Mouse (Mus musculus) hindbrain, embryonic 16.5 days (tissue): ENCODE results near the gene Stat5a. TPM values are rescaled to one million over a fixed set of nuclear protein-coding genes. Genes with fewer than 3 reads are reported as not detected.

Experiments
- ATAC-seq: fragments of 200-750 bp; cut with Nextera tagmentation; 2 replicates; pipeline ENCODE4 v1.8.0; 2017; ENCODE audit warnings: moderate TSS enrichment, moderate library complexity
- H3K27ac ChIP-seq: fragments of 300-500 bp; sonication (generic); 2 replicates; pipeline ENCODE4 v1.5.1; 2014; ENCODE audit warnings: low read depth, mild to moderate bottlenecking, control low read depth, low read length, moderate library complexity
- H3K27me3 ChIP-seq: fragments of 300-500 bp; sonication (generic); replicated peaks from 2 replicates; pipeline ENCODE4 v1.6.1; 2014; ENCODE audit warnings: low read length; ENCODE audit not compliant: control insufficient read depth, insufficient read depth
- H3K36me3 ChIP-seq: fragments of 300-500 bp; sonication (generic); 2 replicates; pipeline ENCODE4 v1.6.1; 2014; ENCODE audit warnings: mild to moderate bottlenecking, low read length, moderate library complexity, mixed read lengths; ENCODE audit not compliant: control insufficient read depth, insufficient read depth
- H3K4me1 ChIP-seq: fragments of 300-500 bp; sonication (generic); 2 replicates; pipeline ENCODE4 v1.6.1; 2014; ENCODE audit warnings: low read depth, low read length; ENCODE audit not compliant: control insufficient read depth, insufficient read depth
- H3K4me2 ChIP-seq: fragments of 300-500 bp; sonication (generic); 2 replicates; pipeline ENCODE4 v1.6.1; 2014; ENCODE audit warnings: mild to moderate bottlenecking, low read length, control low read depth, moderate library complexity
- H3K4me3 ChIP-seq: fragments of 300-500 bp; sonication (generic); 2 replicates; pipeline ENCODE4 v1.5.1; 2014; ENCODE audit warnings: mild to moderate bottlenecking, low read length, control low read depth, moderate library complexity
- H3K9ac ChIP-seq: fragments of 300-500 bp; sonication (generic); 2 replicates; pipeline ENCODE4 v1.6.1; 2014; ENCODE audit warnings: low read depth, mild to moderate bottlenecking, control low read depth, low read length, moderate library complexity
- H3K9me3 ChIP-seq: fragments of 300-500 bp; sonication (generic); 2 replicates; pipeline ENCODE4 v1.6.1; 2014; ENCODE audit warnings: mild to moderate bottlenecking, low read length, moderate library complexity; ENCODE audit not compliant: control insufficient read depth
- WGBS: fragments of 180-500 bp; shearing (Covaris S2); extraction: QIAGEN DNeasy Blood & Tissue Kit; methylation state at CpG from one replicate; pipeline ENCODE4 v1.1.7; 2014; 5-methylcytosine and 5-hydroxymethylcytosine counted together
- polyA plus RNA-seq: library from polyadenylated mRNA; unstranded; fragments of >200 nt; fragmentation: Nextera tagmentation; extraction: Ambion mirVana; gene quantifications from 2 replicates; pipeline ENCODE4 v1.2.1, GENCODE M21; 2015

The Stat5a gene
- 1.8 and 2.4 TPM in 2 replicates for polyA plus RNA-seq

GRCm38 (mm10) chr11:100858935-100859578 lies at the start of gene Stat5a:
Gene Stat5a, plus strand, starts transcription at chr11:100859351.
- peak; percentile 50; the same call in 1 of the 2 replicates for ATAC-seq
- no peaks in the 10 kb centered on the region for H3K9me3 ChIP-seq
- H3K27ac ChIP-seq = no peak within 1 kb of the TSS
- no peaks in the 10 kb centered on the region for H3K36me3 ChIP-seq
- peaks cover 8% of the 10 kb centered on the region for H3K27me3 ChIP-seq
- peak within 1 kb of the TSS; percentile 50 for H3K4me3 ChIP-seq
- WGBS = 44% methylated on average over 9 of the region's 9 CpGs
- peaks cover 5% of the 10 kb centered on the region for H3K4me1 ChIP-seq
- peak within 1 kb of the TSS; percentile 72 for H3K4me2 ChIP-seq
- peak within 1 kb of the TSS; percentile 59 for H3K9ac ChIP-seq

- no peak overlapping the region for H3K4me3 ChIP-seq
- H3K27me3 ChIP-seq = no peaks in the 10 kb centered on the region
- H3K9me3 ChIP-seq = no peaks in the 10 kb centered on the region
- no peak overlapping the region for H3K9ac ChIP-seq
- no peak for ATAC-seq
- 87% methylated on average over 9 of the region's 9 CpGs for WGBS
- no peak overlapping the region for H3K27ac ChIP-seq
- H3K4me2 ChIP-seq = no peak overlapping the region
- no peaks in the 10 kb centered on the region for H3K4me1 ChIP-seq
- H3K36me3 ChIP-seq = no peaks in the 10 kb centered on the region
Observed at GRCm38 (mm10) chr11:100810516-100810915, 48.6 kb upstream of the Stat5a start.

GRCm38 (mm10) chr11:100811132-100811531 lies 48.0 kb upstream of the Stat5a start:
- Histone ChIP-seq H3K4me3 (no peak overlapping the region), H3K36me3 (no peaks in the 10 kb centered on the region), H3K9me3 (no peaks in the 10 kb centered on the region), H3K4me2 (no peak overlapping the region), H3K4me1 (no peaks in the 10 kb centered on the region), H3K9ac (no peak overlapping the region), H3K27me3 (no peaks in the 10 kb centered on the region), H3K27ac (no peak overlapping the region)
- WGBS = 100% methylated on average over 2 of the region's 2 CpGs
- no peak for ATAC-seq

- no peak for ATAC-seq
- Histone ChIP-seq H3K4me1 (no peaks in the 10 kb centered on the region; the same call in 1 of the 2 replicates), H3K4me2 (no peak overlapping the region), H3K4me3 (no peak overlapping the region), H3K9me3 (no peaks in the 10 kb centered on the region), H3K9ac (no peak overlapping the region), H3K36me3 (no peaks in the 10 kb centered on the region), H3K27me3 (no peaks in the 10 kb centered on the region), H3K27ac (no peak overlapping the region)
- 76% methylated on average over 13 of the region's 13 CpGs for WGBS
Observed at GRCm38 (mm10) chr11:100814498-100814897, 44.7 kb upstream of the Stat5a start.

- Histone ChIP-seq H3K9ac (no peak overlapping the region), H3K27me3 (no peaks in the 10 kb centered on the region), H3K4me3 (no peak overlapping the region), H3K9me3 (no peaks in the 10 kb centered on the region), H3K4me2 (no peak overlapping the region), H3K36me3 (no peaks in the 10 kb centered on the region), H3K4me1 (no peaks in the 10 kb centered on the region; the same call in 1 of the 2 replicates), H3K27ac (no peak overlapping the region)
- no peak for ATAC-seq
- 87% methylated on average over 3 of the region's 3 CpGs for WGBS
Observed at GRCm38 (mm10) chr11:100816342-100816741, 42.8 kb upstream of the Stat5a start.

GRCm38 (mm10) chr11:100816801-100817200 lies 42.4 kb upstream of the Stat5a start:
- Histone ChIP-seq H3K4me1 (no peaks in the 10 kb centered on the region; the same call in 1 of the 2 replicates), H3K4me2 (no peak overlapping the region), H3K9ac (no peak overlapping the region), H3K9me3 (no peaks in the 10 kb centered on the region), H3K27ac (no peak overlapping the region), H3K27me3 (no peaks in the 10 kb centered on the region), H3K36me3 (no peaks in the 10 kb centered on the region), H3K4me3 (no peak overlapping the region)
- WGBS = 60% methylated on average over 4 of the region's 4 CpGs
- no peak for ATAC-seq

GRCm38 (mm10) chr11:100817311-100817710 lies 41.8 kb upstream of the Stat5a start:
- Histone ChIP-seq H3K9me3 (no peaks in the 10 kb centered on the region), H3K4me1 (peaks cover 2% of the 10 kb centered on the region), H3K4me3 (no peak overlapping the region), H3K27ac (no peak overlapping the region), H3K27me3 (no peaks in the 10 kb centered on the region), H3K36me3 (no peaks in the 10 kb centered on the region), H3K4me2 (no peak overlapping the region), H3K9ac (no peak overlapping the region)
- no peak for ATAC-seq
- 58% methylated on average over 9 of the region's 9 CpGs for WGBS

- no peak for ATAC-seq
- WGBS = 93% methylated on average over 15 of the region's 15 CpGs
Observed at GRCm38 (mm10) chr11:100818359-100819012, 40.7 kb upstream of the Stat5a start.

GRCm38 (mm10) chr11:100819048-100819447 lies 40.1 kb upstream of the Stat5a start:
- Histone ChIP-seq H3K27ac (no peak overlapping the region), H3K4me1 (peaks cover 3% of the 10 kb centered on the region), H3K9ac (no peak overlapping the region), H3K27me3 (no peaks in the 10 kb centered on the region), H3K36me3 (no peaks in the 10 kb centered on the region), H3K4me3 (no peak overlapping the region), H3K4me2 (no peak overlapping the region), H3K9me3 (no peaks in the 10 kb centered on the region)
- 84% methylated on average over 8 of the region's 8 CpGs for WGBS
- no peak for ATAC-seq

More at GRCm38 (mm10) chr11:100818359-100819012, 40.7 kb upstream of the Stat5a start:
- Histone ChIP-seq H3K4me3 (no peak overlapping the region), H3K4me2 (no peak overlapping the region), H3K27ac (no peak overlapping the region), H3K9ac (no peak overlapping the region), H3K27me3 (no peaks in the 10 kb centered on the region), H3K9me3 (no peaks in the 10 kb centered on the region), H3K36me3 (no peaks in the 10 kb centered on the region), H3K4me1 (peaks cover 3% of the 10 kb centered on the region)
